Mouse (Mus musculus): ENCODE results near the gene Agap2. TPM values are rescaled to one million over a fixed set of nuclear protein-coding genes. Genes with fewer than 3 reads are reported as not detected.

Gene Agap2
- polyA plus RNA-seq, 1 experiment from 2014 or later = 0.07 TPM

DNA sequence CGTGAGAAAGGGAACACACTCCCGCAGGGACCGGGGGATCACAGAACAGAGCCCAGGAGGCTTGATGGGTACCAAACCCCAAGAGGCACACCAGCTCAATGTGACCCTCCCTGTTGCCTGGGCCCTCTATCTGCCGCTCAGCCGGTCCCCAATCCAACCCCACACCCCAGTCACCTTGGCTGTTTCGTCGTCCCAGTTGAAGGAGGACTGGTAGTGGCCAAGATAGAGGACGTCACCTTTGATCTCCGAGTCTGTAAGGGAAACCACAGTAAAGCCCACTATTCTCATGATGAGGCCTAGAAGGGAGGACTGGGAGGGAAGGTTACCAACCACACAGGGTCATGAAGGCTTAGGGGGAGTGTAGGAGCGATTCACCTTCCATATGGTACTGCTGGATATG is 44.1 kb downstream of the Agap2 start:
- Histone ChIP-seq H3K9me3 (ENCODE audit: control insufficient read depth) (no peaks in the 10 kb centered on the region), H3K4me2 (replicated peaks; ENCODE audit: low read depth) (no peak overlapping the region), H3K27ac (ENCODE audit: low read depth, low read length) (no peak overlapping the region), H3K4me1 (replicated peaks; ENCODE audit: control insufficient read depth, insufficient read depth, low read length) (no peaks in the 10 kb centered on the region), H3K9ac (ENCODE audit: low read depth, low read length) (no peak overlapping the region), H3K4me3 (ENCODE audit: low read depth, low read length) (no peak overlapping the region), H3K27me3 (replicated peaks; ENCODE audit: control insufficient read depth, insufficient read depth, low read length) (no peaks in the 10 kb centered on the region), H3K36me3 (ENCODE audit: control insufficient read depth, insufficient read depth) (peaks cover 39% of the 10 kb centered on the region)
- no peak for TF ChIP-seq CTCF (IDR thresholded peaks at IDR 0.05; ENCODE audit: low read depth)
- 94% methylated on average over 10 of the region's 10 CpGs for WGBS
- ATAC-seq = no peak

DNA sequence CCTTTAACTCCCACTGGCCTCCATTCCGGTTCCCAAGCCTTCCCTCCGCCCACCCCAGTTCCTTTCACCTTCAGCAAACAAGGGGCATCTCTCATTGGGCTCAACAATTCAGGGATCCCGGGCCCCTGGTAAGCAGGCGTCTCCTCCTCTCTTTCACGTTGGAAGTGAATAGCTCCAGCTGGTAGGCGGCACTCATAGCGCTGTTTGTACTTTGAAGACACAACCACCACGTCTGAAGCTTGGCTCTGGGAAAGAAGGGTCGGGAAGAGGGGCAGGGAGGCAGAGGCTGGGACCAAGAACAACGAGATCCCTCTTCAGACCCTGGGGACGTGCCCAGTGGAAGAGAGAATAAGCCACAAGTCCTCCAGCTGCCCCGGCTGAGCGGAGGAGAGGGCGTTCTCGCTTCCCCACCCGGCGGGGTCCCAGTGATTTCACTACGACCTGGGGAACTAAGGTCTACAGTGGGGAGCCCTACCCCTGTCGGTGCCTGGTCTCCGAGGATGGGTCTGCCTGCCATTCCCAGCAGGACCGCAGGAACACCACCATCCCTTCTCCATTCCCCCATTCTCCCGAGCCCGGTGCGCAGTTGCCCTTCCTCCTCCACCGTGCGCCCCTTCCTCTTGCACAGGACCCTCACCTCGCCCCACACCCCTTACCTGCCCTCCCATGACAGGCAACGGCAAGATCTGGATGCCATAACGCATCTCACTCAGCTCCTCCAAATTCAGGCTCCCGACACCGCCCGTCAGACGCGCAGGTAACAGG is 45.4 kb downstream of the Agap2 start:
- H3K27me3 ChIP-seq (replicated peaks; ENCODE audit: control insufficient read depth, insufficient read depth, low read length) = no peaks in the 10 kb centered on the region
- H3K4me3 ChIP-seq (ENCODE audit: low read depth, low read length) = peak overlapping the region; percentile 71
- H3K4me1 ChIP-seq (replicated peaks; ENCODE audit: control insufficient read depth, insufficient read depth, low read length) = no peaks in the 10 kb centered on the region
- peak; percentile 22; the same call in 1 of the 2 replicates for ATAC-seq
- H3K9ac ChIP-seq (ENCODE audit: low read depth, low read length) = peak overlapping the region; percentile 63
- WGBS = 2% methylated on average over 34 of the region's 34 CpGs
- peak overlapping the region; percentile 91 for H3K4me2 ChIP-seq (replicated peaks; ENCODE audit: low read depth)
- TF ChIP-seq CTCF (IDR thresholded peaks at IDR 0.05; ENCODE audit: low read depth) = no peak
- no peak overlapping the region for H3K27ac ChIP-seq (ENCODE audit: low read depth, low read length)
- H3K9me3 ChIP-seq (ENCODE audit: control insufficient read depth) = no peaks in the 10 kb centered on the region
- H3K36me3 ChIP-seq (ENCODE audit: control insufficient read depth, insufficient read depth) = peaks cover 35% of the 10 kb centered on the region

DNA sequence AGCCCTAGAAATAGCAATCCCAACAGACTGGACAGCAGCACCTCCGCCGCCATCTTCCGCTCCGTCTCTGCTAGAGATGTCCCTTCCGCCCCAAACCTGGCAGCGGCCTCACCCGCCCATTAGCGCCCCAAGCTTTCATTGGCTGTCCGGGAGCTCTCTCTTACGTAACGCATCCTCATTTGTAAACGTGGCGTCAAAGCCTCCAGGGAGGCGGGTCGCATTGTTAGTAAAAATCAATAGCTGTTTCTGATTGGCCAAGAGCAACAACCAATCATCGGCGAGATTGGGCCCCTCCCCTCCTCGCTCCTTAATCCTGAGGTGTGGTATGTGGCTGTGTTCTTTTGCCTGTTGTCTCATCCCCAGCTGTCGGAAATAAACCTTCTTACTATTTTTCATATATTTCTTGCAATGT is 46.0 kb downstream of the Agap2 start, which contains the start of gene Os9:
Os9 (minus strand) TSS at position 66 of the 412 bp plus-strand sequence.
- under 1% methylated on average over 19 of the region's 19 CpGs for WGBS
- ATAC-seq = peak; percentile 95

DNA sequence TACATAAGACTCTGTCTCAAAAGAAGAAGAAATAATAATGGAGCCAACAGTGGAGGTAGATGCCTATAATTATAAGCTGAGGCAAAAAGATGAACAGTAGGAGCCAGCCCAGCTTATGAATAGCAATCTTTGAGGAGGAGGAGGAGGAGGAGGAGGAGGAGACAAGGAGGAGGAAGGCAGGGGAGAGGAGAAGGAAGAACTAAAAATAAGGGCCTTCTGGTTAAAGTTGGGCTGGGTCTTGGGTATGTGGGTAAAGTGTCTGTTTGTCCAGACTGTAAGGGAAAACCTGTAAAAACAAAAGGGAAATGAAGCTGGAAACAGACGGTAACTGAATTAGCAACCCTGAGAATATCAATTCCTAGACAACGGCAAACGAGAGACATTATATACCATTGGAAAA is 46.9 kb downstream of the Agap2 start:
- no peak for TF ChIP-seq CTCF (IDR thresholded peaks at IDR 0.05; ENCODE audit: low read depth)
- no peak overlapping the region for H3K4me3 ChIP-seq (ENCODE audit: low read depth, low read length)
- WGBS = 91% methylated on average over 3 of the region's 3 CpGs
- no peak overlapping the region for H3K27ac ChIP-seq (ENCODE audit: low read depth, low read length)
- no peaks in the 10 kb centered on the region for H3K27me3 ChIP-seq (replicated peaks; ENCODE audit: control insufficient read depth, insufficient read depth, low read length)
- ATAC-seq = no peak
- H3K36me3 ChIP-seq (ENCODE audit: control insufficient read depth, insufficient read depth) = peaks cover 22% of the 10 kb centered on the region
- H3K4me2 ChIP-seq (replicated peaks; ENCODE audit: low read depth) = no peak overlapping the region
- no peak overlapping the region for H3K9ac ChIP-seq (ENCODE audit: low read depth, low read length)
- H3K4me1 ChIP-seq (replicated peaks; ENCODE audit: control insufficient read depth, insufficient read depth, low read length) = no peaks in the 10 kb centered on the region
- H3K9me3 ChIP-seq (ENCODE audit: control insufficient read depth) = no peaks in the 10 kb centered on the region

More for the DNA sequence above, 46.0 kb downstream of the Agap2 start, which contains the start of gene Os9:
- Histone ChIP-seq H3K4me3 (ENCODE audit: low read depth, low read length) (peak within 1 kb of the TSS; percentile 71), H3K4me1 (replicated peaks; ENCODE audit: control insufficient read depth, insufficient read depth, low read length) (no peaks in the 10 kb centered on the region), H3K27me3 (replicated peaks; ENCODE audit: control insufficient read depth, insufficient read depth, low read length) (no peaks in the 10 kb centered on the region), H3K4me2 (replicated peaks; ENCODE audit: low read depth) (peak within 1 kb of the TSS; percentile 91), H3K36me3 (ENCODE audit: control insufficient read depth, insufficient read depth) (peaks cover 29% of the 10 kb centered on the region), H3K9ac (ENCODE audit: low read depth, low read length) (peak within 1 kb of the TSS; percentile 63), H3K9me3 (ENCODE audit: control insufficient read depth) (no peaks in the 10 kb centered on the region), H3K27ac (ENCODE audit: low read depth, low read length) (no peak within 1 kb of the TSS)
- TF ChIP-seq CTCF (IDR thresholded peaks at IDR 0.05; ENCODE audit: low read depth) = no peak

DNA sequence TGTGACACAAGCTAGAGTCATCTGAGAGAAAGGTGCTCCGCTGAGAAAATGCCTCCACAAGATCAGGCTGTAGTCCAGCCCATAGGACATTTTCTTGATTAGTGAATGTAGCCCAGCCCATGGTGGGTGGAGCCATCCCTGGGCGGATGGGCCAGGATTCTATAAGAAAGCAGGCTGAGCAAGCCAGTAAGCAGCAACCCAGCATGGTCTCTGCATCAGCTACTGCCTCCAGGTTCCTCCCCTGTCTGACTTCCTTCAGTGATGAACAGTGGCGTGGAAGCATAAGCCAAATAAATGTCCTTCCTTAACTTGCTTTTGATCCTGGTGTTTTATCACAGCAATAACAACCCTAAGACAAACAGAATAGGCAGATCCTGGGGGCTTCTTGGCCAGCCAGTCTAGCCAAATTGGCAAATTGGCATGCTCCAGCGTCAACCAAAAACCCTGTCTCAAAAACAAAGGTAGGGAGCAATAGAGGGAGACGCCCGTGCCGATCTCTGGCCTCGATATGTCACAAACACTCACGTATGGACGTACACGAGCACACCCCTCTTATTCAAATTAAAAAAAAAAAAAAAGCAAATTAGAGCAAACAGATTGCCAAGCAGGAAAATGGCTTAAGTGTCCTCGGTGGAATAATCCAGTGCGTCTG is 47.8 kb downstream of the Agap2 start:
- H3K9ac ChIP-seq (ENCODE audit: low read depth, low read length) = no peak overlapping the region
- peaks cover 14% of the 10 kb centered on the region for H3K36me3 ChIP-seq (ENCODE audit: control insufficient read depth, insufficient read depth)
- TF ChIP-seq CTCF (IDR thresholded peaks at IDR 0.05; ENCODE audit: low read depth) = no peak
- no peak overlapping the region for H3K27ac ChIP-seq (ENCODE audit: low read depth, low read length)
- no peak for ATAC-seq
- no peaks in the 10 kb centered on the region for H3K4me1 ChIP-seq (replicated peaks; ENCODE audit: control insufficient read depth, insufficient read depth, low read length)
- H3K9me3 ChIP-seq (ENCODE audit: control insufficient read depth) = no peaks in the 10 kb centered on the region
- H3K27me3 ChIP-seq (replicated peaks; ENCODE audit: control insufficient read depth, insufficient read depth, low read length) = no peaks in the 10 kb centered on the region
- peak overlapping the region; percentile 62 for H3K4me2 ChIP-seq (replicated peaks; ENCODE audit: low read depth)
- peak overlapping the region; percentile 23 for H3K4me3 ChIP-seq (ENCODE audit: low read depth, low read length)
- 12% methylated on average over 13 of the region's 13 CpGs for WGBS

DNA sequence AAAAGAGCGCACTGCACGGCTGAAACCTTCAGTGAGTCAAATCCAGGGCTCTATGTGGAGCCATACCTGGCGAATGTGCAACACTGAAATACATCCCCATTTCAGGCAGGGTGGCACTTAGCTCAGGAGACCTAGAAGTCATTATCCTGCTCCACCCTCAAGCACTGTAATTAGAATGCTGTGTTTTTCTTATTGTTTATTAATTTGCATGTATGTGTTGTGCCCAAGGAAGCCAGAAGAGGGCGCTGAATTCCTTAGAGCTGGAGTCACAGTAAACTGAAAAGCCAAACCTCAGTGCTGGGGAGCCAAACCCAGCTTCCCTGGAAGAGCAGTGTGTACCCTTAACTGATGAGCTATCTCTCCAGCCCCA is 48.3 kb downstream of the Agap2 start:
- ATAC-seq = no peak
- no peaks in the 10 kb centered on the region for H3K27me3 ChIP-seq (replicated peaks; ENCODE audit: control insufficient read depth, insufficient read depth, low read length)
- H3K4me2 ChIP-seq (replicated peaks; ENCODE audit: low read depth) = peak overlapping the region; percentile 62
- 11% methylated on average over 4 of the region's 4 CpGs for WGBS
- TF ChIP-seq CTCF (IDR thresholded peaks at IDR 0.05; ENCODE audit: low read depth) = peak; percentile 82
- no peaks in the 10 kb centered on the region for H3K9me3 ChIP-seq (ENCODE audit: control insufficient read depth)
- no peak overlapping the region for H3K27ac ChIP-seq (ENCODE audit: low read depth, low read length)
- no peak overlapping the region for H3K9ac ChIP-seq (ENCODE audit: low read depth, low read length)
- H3K36me3 ChIP-seq (ENCODE audit: control insufficient read depth, insufficient read depth) = peaks cover 9% of the 10 kb centered on the region
- H3K4me3 ChIP-seq (ENCODE audit: low read depth, low read length) = peak overlapping the region; percentile 23
- H3K4me1 ChIP-seq (replicated peaks; ENCODE audit: control insufficient read depth, insufficient read depth, low read length) = no peaks in the 10 kb centered on the region
